Mouse (Mus musculus) megakaryocyte, embryonic 14.5 days (primary cell): ENCODE measurements around the gene Abl1.

Source experiments
- FLI1 ChIP-seq: IDR thresholded peaks from 2 replicates; pipeline ENCODE4 v1.6.1; 2012; ENCODE audit warnings: low read length, inconsistent platforms, mixed read lengths
- GATA1 ChIP-seq: IDR thresholded peaks from 3 replicates; pipeline ENCODE4 v1.6.1; 2012; ENCODE audit warnings: mixed read lengths, low read length, inconsistent platforms, borderline replicate concordance

GRCm38 (mm10) chr2:31808410-31809357 is 120.5 kb downstream of the Abl1 start:
- TF ChIP-seq GATA1 (no peak), FLI1 (no peak)
